Mouse (Mus musculus) G1E (cell line): ENCODE measurements around the gene Tenm2.

Experiments used
- CTCF ChIP-seq: IDR thresholded peaks from 2 replicates; pipeline ENCODE4 v1.5.1; 2012; ENCODE audit warnings: low read depth, low read length, inconsistent platforms, mixed read lengths
- GATA1 ChIP-seq: IDR thresholded peaks from 2 replicates; pipeline ENCODE4 v1.6.1; 2012; ENCODE audit warnings: borderline replicate concordance, low read length, inconsistent platforms, mixed read lengths
- POLR2AphosphoS5 ChIP-seq: IDR thresholded peaks from 2 replicates; pipeline ENCODE4 v1.6.1; 2012; ENCODE audit warnings: low read depth, low read length, inconsistent platforms; ENCODE audit not compliant: insufficient replicate concordance

DNA sequence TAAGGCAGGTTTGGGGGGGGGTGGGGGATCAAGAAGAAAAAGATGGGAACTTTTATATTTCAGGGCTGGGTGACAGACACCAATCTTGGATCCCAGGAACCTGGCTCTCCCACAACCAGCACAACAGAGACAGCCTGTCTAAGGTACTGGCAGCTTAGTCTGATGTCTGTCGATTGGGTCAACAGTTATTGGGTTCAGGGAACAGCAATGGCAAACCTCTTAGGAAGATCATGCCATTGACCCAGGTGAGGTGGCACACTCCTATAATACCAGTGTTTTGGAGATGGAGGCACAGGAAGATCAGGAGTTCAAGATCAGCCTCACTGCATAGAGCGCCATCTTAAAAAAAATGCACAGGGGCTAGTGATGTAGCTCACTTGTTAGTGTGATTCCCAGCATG lies 1273.3 kb downstream of the Tenm2 start:
- TF ChIP-seq CTCF (no peak), GATA1 (no peak), POLR2AphosphoS5 (no peak)
